Mouse (Mus musculus) retina, adult 2 months (tissue): ENCODE results near the gene Ralgps2.

Source experiments
- DNase-seq: peaks from one replicate; pipeline ENCODE4 v3.0.0-alpha.2; 2012; ENCODE audit warnings: low read depth, low spot score

Ralgps2 gene

GRCm38 (mm10) chr1:156955926-156956760 is 16.7 kb upstream of the Ralgps2 start:
- DNase-seq = no peak

- DNase-seq = no peak
Measured at GRCm38 (mm10) chr1:156954216-156954615, 14.8 kb upstream of the Ralgps2 start.

GRCm38 (mm10) chr1:156950354-156950753 is 10.9 kb upstream of the Ralgps2 start:
- DNase-seq = no peak

DNA sequence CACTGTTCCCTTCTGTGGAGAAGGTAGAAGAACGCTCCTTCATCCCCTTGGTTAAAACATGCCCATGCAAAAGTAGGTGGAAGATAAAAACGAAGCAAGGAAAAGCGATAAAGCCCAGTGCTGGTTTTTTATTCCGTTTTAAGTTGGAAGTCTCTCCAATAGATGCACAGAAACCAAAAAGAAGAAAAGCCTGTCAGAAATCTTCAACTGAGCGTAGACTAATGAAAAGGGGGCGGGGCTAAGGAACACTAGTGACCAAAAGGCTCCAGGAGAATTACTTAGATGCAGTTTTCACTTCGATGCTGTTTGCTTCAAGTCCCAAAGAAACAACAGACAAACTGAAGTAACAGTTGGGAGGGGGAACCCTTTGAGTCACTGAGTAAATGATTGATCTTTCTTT is 1.2 kb upstream of the Ralgps2 start:
- DNase-seq = no peak

DNA sequence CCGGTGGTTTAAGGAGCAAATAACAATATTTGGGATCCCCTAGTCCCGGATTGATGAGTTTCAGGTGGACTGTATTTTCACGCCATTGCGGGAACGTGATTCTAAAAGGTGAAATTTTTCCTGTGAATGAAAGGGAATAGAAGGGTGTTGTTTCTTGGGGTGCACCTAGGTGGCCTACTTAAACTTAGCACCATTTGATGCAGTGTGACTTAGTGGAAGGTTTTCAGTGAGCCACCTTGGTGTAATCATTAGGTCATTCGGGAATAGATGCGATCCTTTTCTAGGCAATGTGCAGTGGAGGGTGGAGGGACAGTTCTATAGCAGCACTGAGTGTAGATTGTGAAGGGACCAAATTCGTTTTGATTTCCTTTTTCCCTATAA is 706 bp upstream of the Ralgps2 start:
- no peak for DNase-seq

- DNase-seq = peak; percentile 50
Measured at GRCm38 (mm10) chr1:156938705-156939242, 652 bp downstream of the Ralgps2 start.

DNA sequence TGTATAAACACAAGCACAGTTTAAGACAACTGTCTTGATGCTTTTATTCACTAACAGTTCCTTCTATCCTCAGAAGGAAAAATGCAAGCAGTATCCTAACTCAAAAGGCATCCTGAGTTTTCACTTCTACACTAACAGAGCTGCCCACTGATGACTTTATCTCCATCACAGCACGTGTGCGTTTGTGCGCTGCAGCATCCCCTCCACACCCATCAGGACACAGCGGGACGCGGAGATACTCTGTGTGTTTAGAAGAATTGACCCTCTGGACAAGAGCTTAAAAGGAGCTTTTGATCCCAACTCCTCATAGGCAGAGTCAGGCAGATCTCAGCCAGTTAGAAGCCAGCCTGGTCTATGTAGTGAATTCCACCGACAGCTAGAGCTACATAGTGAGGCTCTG is 2.0 kb downstream of the Ralgps2 start:
- no peak for DNase-seq

DNA sequence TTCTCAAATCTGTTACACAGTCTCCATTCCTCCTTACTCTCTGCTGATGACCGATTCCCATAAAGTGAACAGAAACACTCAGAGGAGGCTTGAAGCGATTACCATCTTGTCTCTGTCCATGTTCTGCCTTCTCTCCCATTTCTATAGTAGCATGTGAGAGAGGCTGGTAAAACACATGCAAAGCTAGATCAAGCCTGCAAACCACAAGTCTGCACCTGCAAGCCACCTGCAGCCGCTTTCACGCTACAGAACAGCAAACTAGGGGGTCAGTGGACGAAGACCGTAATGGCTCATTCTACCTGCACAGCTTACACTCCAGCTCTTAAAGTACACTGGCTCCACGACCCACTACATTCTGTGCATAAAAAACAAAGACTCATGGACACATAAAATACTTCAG is 5.7 kb downstream of the Ralgps2 start:
- DNase-seq = no peak

GRCm38 (mm10) chr1:156932036-156932774 is 7.2 kb downstream of the Ralgps2 start:
- DNase-seq = no peak

- no peak for DNase-seq
Measured at GRCm38 (mm10) chr1:156931106-156931870, 8.1 kb downstream of the Ralgps2 start.

DNA sequence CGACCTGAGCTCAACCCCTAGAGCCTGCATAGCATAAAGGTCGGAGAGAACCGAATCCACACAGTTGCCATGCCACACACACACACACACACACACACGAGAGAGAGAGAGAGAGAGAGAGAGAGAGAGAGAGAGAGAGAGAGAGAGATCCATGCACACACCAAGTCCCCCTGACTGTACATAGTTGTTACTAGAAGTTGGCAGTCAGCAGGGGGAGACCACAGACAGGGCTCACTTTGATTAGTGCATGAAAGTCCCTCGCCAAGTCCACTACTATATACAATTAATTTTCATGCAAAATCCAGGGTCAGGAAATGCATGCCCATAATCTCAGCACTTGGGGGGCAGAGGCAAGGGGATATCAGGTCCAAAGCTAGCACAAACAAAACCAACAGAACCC is 9.2 kb downstream of the Ralgps2 start:
- no peak for DNase-seq

DNA sequence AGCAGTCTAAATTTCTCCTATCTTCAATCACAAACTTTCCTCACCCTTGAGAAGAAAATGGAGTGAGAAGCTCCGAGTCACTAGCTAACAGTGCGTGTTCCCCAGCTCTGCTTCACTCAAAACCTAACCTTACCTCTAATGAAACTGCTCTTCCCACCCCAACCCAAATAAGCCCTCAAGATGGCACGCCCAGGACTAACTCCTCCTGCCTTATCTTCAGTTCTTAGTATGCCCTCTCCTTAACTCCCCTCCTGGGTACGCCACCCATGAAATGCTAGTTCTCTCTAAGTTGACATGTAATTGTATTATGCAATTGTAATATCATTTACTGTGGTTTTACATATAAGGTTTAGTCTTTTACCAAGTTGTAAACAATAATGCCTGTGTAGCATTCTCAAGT is 11.2 kb downstream of the Ralgps2 start:
- DNase-seq = no peak

GRCm38 (mm10) chr1:156923511-156923910 is 15.9 kb downstream of the Ralgps2 start:
- no peak for DNase-seq

DNA sequence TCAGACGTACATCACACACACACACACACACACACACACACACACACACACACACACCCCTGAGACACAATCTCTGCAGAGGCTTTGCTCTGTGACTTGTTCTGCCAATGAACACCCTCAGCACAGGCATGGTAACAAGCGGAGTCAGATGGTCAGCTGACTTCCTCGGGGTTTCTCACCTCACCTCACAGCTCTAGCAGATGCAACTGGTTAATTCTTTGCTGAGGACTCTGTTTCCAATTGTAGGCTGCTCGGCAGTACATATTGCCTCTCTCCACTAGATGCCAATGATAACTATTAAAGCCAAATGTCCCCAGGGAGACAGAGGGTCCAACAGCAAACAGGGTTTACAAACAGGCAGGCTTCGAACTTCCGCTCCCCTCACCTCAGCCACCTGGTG is 16.5 kb downstream of the Ralgps2 start:
- no peak for DNase-seq

DNA sequence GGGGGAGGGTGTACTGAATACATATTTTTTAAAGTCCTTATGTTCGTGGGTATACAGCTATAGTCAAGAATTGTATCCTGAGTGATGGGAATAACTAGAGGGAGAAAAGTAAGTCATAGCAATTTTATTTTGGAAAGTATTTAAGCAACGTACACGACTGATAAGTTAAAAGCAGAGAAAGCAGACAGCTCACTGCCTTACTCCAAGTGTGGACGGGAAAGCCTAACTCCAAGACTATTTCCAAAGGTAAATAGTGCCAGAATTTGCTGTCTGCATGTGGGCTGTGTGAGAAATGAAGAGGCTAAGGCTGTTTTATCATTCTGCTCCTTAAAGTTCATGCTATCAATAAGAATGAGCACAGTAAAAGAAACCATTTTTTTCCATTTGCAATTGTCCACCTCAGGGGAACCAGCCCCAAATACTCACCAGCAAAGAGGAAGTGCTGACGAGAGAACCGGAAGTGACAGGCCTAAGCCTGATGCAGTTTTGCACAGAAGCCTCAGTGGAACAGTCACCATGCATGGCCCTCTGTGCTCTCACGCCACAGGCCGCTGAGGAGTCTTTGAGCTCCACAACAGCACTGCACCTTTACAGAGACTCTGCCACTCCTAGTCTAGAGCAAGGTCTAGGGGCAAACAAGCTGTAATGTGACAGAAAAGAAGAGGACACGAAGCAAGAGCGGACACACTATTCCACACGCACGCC is 18.0 kb downstream of the Ralgps2 start:
- no peak for DNase-seq

- peak; percentile 64 for DNase-seq
Measured at GRCm38 (mm10) chr1:156917460-156917859, 22.0 kb downstream of the Ralgps2 start.

DNA sequence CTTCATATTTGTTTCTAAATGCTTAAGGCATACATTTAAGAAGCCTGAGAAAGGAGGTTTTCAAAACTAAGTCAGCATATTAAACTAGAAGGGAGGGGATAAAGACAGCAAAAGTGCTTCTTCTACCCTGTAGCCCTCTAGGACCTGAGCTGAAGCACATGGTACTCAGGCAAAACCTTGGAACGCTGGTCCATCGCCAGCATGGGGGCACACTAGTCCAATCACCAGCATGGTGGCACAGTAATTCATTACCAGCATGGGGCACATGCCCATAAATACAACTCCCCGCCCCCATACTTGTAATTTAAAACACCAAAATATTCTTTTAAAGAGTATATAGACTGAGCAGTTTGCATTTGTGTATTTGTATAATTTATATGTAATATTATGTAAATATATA is 23.1 kb downstream of the Ralgps2 start:
- no peak for DNase-seq

DNA sequence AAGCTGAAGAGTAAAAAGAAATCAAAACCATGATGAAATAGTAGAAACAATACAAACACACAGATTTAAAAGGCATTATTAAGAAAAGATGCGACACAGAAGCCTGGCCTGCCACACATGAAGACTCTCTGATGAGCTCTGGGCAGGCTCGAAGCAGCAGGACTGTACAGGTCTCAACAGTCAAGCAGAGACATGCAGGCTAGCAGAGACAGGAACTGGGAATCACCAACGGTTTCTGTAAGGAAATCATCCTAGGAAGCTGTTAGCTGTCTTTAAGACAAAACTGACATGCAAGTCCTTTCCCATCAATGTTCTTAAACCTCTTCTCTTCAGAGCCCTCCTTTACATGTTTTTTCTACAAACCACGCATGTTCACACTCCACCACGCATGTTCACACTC is 24.5 kb downstream of the Ralgps2 start:
- no peak for DNase-seq

DNA sequence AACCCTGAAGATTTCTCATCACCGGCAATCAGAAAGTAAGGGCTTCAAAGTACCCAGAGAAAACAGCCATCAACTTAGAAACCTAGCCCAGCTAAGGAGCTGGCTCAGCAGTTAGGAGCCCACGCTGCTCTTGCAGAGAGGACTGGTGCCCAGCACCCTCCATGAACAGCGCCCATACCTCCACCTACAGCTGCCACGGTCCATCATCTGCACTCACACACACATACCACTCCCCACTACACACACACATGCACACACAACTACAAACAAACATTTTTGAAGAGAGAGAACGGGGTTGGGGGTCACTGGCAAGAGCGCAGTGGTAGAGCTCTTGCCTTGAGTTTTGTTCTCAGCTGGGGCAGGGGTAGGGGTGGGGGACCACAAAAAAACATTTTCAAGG is 26.2 kb downstream of the Ralgps2 start:
- no peak for DNase-seq

DNA sequence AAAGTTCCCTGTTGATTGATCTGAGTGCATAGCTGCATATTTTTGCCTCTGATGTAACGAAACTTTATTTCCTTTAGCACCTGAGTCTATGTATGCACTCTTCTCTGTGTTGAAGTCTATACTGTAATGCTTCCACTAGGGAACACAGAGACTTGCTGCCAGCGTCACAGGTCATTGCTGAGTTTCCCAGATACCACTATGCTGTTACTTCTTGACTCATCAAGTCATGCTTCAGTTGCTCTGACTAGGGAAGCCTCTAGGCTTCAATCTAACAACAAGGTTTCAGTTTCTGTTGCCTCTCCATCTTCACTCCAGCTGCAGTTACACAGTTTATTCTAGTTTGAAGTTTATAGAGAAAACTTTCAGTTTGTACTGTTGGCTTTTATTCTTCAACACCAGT is 28.5 kb downstream of the Ralgps2 start:
- DNase-seq = no peak

GRCm38 (mm10) chr1:156909866-156910265 is 29.6 kb downstream of the Ralgps2 start:
- DNase-seq = no peak
